ENCODE assay signal across 27 mouse cellular contexts in the genomic region with DNA sequence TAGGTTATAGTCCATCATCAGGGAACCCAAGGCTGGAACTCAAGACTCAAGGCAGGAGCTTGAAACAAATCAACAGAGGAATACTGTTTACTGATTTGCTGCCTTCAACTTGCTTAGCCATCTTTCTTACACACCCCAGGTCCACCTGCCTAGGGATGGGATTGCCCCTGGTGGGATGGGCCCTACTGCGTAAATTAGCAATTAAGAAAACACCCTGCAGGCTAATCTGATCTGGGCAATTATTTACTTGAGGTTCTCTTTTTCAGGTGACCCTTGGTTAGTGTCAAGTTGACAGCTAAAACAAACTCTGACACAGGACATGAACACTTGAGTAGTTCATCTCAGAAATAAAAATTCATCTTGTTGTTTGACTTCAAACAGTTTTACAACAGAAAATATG. TPM values are rescaled to one million over a fixed set of nuclear protein-coding genes. Genes with fewer than 3 reads are reported as not detected.
"Had no signal": no experiment of that assay in that cellular context is flagged by ENCODE, and none has a peak within 500 bp of the region (broad histone marks: within the 10 kb centered on the region; RNA-seq: fewer than 3 reads in every experiment).

No protein-coding gene starts in this region.

- H3K9me3 ChIP-seq: heart, embryonic 13.5 days; heart, embryonic 15.5 days; hindbrain, embryonic 10.5 days; hindbrain, embryonic 12.5 days; intestine, embryonic 15.5 days; limb, embryonic 10.5 days; limb, embryonic 12.5 days; liver, embryonic 13.5 days; liver, embryonic 15.5 days had no signal

- H3K27me3 ChIP-seq: heart, embryonic 13.5 days; heart, embryonic 15.5 days; hindbrain, embryonic 12.5 days; intestine, embryonic 15.5 days; limb, embryonic 12.5 days; liver, embryonic 13.5 days; liver, embryonic 15.5 days had no signal

- H3K9ac ChIP-seq: heart, embryonic 13.5 days; heart, embryonic 15.5 days; hindbrain, embryonic 12.5 days; hindbrain, embryonic 14.5 days; intestine, embryonic 15.5 days; limb, embryonic 12.5 days; liver, embryonic 13.5 days; liver, embryonic 15.5 days; liver, postnatal 0 days had no signal

- H3K27ac ChIP-seq: gastrocnemius, adult 2 months; heart, adult 2 months; heart, embryonic 13.5 days; heart, embryonic 15.5 days; hindbrain, embryonic 10.5 days; hindbrain, embryonic 12.5 days; hindbrain, embryonic 14.5 days; intestine, embryonic 15.5 days; kidney, postnatal 0 days; layer of hippocampus, adult 2 months; left cerebral cortex, adult 2 months; limb, embryonic 10.5 days; limb, embryonic 12.5 days; liver, embryonic 13.5 days; liver, embryonic 15.5 days had no signal

- ATAC-seq: forebrain, embryonic 16.5 days; hindbrain, embryonic 16.5 days; inflammation-experienced regulatory T-cells, adult 6 months; intestine, embryonic 15.5 days; intestine, postnatal 0 days; liver, postnatal 0 days had no signal

- H3K4me3 ChIP-seq: gastrocnemius, adult 2 months; heart, adult 2 months; heart, embryonic 13.5 days; heart, embryonic 15.5 days; hindbrain, embryonic 10.5 days; hindbrain, embryonic 12.5 days; intestine, embryonic 15.5 days; layer of hippocampus, adult 2 months; left cerebral cortex, adult 2 months; limb, embryonic 10.5 days; limb, embryonic 12.5 days; liver, embryonic 13.5 days; liver, embryonic 15.5 days had no signal

- H3K4me2 ChIP-seq: heart, embryonic 11.5 days; heart, embryonic 13.5 days; heart, embryonic 15.5 days; hindbrain, embryonic 12.5 days; hindbrain, embryonic 14.5 days; intestine, embryonic 15.5 days; limb, embryonic 12.5 days; liver, embryonic 11.5 days; liver, embryonic 13.5 days; liver, embryonic 15.5 days had no signal

- DNase-seq: gastrocnemius, adult 2 months; gastrocnemius, postnatal 10 days; gastrocnemius, postnatal 25 days; heart, adult 2 months; heart, postnatal 14 days; heart, postnatal 4 days; liver; liver, embryonic 13.5 days; liver, postnatal 0 days had no signal

- H3K4me1 ChIP-seq: heart, embryonic 13.5 days; heart, embryonic 15.5 days; hindbrain, embryonic 10.5 days; hindbrain, embryonic 12.5 days; intestine, embryonic 15.5 days; limb, embryonic 10.5 days; limb, embryonic 12.5 days; liver, embryonic 13.5 days; liver, embryonic 15.5 days had no signal

RNA-seq across cellular contexts. Expression of a gene that starts 39.6 kb away (rescaled TPM):
- total RNA-seq: gastrocnemius, adult 2 months; heart, adult 2 months; heart, postnatal 14 days; heart, postnatal 4 days had no signal
- polyA plus RNA-seq: inflammation-experienced regulatory T-cells, adult 6 months had no signal
